Mouse (Mus musculus): Measurements from ENCODE around the gene Gca.
"Not testable (repeated sequence)": the region's sequence is repeated elsewhere in the genome, so short reads cannot be mapped to it uniquely, and the experiment has no call there.

The Gca gene

DNA sequence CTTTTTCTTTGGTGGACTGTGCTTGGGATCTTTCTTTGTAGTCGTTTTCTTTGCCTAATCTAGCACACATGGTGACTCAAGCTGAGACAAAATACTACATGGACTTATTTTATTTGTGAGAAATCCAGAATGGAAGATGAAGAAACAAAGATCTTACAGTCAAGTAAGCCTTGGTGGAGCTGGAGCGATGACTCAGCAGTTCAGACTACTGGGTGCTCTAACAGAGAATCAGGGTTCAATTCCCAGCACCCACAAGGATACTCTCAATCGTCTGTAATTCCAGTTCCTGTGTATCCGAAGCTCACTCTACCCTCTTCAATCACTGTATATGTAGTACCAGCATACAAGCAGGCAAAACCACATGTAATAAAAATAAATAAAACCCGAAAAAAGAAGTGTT is 6.2 kb downstream of the Gca start:
- DNase-seq (ENCODE audit: low spot score in 2 of 2), result no peak

GRCm38 (mm10) chr2:62670767-62671166 is 6.7 kb downstream of the Gca start:
- no peak for DNase-seq (ENCODE audit: low spot score in 2 of 2)

GRCm38 (mm10) chr2:62672788-62673187 is 8.7 kb downstream of the Gca start:
- DNase-seq (ENCODE audit: low spot score in 2 of 2), result no peak

DNA sequence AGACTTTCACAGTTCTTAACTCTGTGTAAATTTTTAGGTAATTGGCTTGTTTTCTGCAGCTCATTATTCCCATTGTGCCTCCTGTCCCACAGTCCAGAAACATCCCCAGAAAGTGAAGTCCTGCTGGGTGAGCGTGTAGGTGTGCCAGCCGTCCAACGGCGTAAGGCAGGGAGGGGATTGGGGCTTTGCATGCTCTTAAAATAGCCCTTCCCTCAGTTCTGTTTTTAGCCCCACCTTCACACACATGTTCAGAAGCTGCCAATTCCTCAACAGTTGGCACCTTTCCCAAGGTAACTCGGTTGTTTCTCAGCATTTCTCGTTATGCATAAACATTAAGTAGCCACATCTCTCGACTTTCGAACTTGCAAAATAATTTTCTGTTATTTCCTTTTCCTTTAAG is 17.6 kb downstream of the Gca start:
- DNase-seq (ENCODE audit: low spot score in 2 of 2), result peak; percentile 62 to 63

DNA sequence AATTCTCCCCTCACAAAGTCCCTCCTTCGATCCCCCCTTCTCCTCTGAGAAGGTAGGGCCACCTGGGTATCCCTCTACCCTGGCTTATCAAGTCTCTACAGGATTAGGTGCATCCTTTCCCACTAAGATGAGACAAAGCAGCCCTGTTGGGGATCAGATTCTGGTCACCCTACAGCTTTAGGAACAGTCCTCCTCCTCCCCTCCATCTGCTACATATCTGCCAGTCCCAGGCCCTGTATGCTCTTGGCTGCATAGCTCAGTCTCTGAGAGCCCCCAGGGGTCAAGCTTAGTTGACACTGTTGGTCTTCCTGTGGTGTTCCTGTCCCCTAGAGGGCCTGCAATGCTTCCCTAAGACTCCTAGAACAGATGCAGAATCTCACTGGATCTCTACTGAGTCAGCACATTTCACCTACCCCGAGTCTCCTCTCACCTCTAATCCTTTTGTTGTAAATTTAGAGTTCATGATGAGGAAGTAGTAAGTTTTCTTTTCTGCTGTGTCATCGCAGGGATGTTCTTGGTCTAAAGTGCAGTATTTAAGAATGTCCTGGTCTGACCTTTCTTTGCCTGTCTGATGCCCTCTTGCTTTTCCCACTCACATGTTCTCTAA is 21.0 kb downstream of the Gca start:
- no peak for DNase-seq (ENCODE audit: low spot score in 2 of 2)

DNA sequence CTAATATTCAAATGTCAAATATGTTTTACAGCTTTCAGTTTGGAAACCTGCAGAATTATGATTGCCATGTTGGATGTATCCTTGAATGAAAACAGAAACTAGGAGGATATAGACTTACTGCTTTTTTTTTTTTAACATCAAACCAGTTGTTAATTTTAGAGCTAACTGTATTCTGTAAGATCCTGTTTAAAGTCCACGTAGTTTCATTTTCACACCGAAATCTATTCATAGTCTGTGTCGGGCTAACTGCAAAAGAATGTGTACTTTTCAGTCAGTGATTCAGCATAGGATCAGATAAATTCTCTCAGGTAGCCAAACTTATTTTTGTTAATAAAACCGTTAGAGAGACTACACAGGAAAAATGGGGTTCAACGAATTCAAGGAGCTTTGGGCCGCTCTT is 21.8 kb downstream of the Gca start:
- DNase-seq (ENCODE audit: low spot score in 2 of 2), result no peak

DNA sequence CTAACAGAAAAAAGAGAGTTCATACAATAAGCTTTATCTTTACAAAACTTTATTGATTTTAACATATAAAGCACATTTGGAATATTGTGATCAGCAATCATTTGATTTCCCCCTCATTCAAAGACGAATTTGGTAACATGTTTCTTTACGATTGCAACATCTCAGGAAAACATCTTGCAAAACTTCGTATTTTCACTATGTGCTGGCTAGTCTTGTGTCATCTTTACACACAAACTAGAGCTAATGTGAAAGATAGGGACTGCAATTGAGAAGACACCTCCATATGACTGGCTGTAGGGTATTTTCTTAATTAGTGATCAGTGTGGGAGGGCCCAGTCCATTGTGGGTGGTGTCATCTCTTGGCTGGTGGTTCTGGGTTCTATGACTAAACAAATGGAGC is 42.2 kb downstream of the Gca start:
- DNase-seq (ENCODE audit: low spot score in 2 of 2), result no peak

GRCm38 (mm10) chr2:62709633-62710032 is 45.5 kb downstream of the Gca start:
- no peak for DNase-seq (ENCODE audit: low spot score in 2 of 2)

DNA sequence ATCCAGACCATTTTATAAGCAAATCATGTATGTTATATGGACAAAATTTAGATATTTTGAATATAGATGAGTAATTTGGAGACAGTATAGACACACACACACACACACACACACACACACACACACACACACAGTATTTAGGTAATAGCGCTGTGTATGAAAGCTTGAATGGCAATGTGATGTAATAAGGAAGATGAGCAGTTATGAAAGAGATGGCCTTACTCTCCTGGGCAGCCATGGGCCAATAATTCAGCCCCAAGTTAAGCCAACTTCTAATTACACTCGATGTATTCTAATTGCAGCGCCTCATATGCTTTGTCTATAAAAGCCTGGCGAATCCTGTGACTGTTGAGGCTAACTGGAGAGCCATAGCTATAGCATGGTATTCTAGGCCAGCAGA is 50.3 kb downstream of the Gca start:
- not testable (repeated sequence) for DNase-seq (ENCODE audit: low spot score in 2 of 2)

DNA sequence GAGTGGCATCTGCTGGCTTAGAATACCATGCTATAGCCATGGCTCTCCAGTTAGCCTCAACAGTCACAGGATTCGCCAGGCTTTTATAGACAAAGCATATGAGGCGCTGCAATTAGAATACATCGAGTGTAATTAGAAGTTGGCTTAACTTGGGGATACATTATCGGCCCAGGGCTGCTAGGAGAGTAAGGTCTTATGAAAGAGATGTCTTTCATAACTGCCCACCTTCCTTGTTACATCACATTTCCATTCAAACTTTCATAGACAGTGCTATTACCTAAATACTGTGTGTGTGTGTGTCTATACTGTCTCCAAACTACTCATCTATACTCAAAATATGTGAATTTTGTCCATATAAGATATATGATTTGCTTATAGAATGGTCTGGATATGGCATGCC is 51.2 kb downstream of the Gca start:
- no peak for DNase-seq (ENCODE audit: low spot score in 2 of 2)

- no peak for DNase-seq (ENCODE audit: low spot score in 2 of 2)
Measured at GRCm38 (mm10) chr2:62717270-62717669, 53.2 kb downstream of the Gca start.

- no peak for DNase-seq (ENCODE audit: low spot score in 2 of 2)
Measured at GRCm38 (mm10) chr2:62718411-62718810, 54.3 kb downstream of the Gca start.

DNA sequence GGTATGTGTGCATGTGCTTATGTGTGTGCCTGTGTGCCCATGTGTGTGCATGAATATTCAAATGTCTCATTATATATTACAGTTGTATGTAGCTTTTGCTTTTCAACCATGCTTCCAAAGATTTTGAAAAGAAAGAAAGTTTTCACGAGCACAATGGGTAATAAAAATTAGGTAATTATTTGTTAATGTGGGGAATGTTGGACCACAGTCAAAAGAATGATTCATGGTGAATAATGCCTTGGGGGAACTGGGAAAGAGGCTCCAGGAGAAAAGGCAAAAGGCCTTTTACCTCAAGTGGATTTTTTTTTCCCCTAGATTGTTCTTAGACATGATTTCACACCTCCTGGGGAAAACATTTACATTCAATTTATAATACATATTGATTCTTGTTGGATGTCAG is 61.9 kb downstream of the Gca start:
- no peak for DNase-seq (ENCODE audit: low spot score in 2 of 2)

- DNase-seq (ENCODE audit: low spot score in 2 of 2), result no peak
Measured at GRCm38 (mm10) chr2:62727732-62728131, 63.6 kb downstream of the Gca start.

DNA sequence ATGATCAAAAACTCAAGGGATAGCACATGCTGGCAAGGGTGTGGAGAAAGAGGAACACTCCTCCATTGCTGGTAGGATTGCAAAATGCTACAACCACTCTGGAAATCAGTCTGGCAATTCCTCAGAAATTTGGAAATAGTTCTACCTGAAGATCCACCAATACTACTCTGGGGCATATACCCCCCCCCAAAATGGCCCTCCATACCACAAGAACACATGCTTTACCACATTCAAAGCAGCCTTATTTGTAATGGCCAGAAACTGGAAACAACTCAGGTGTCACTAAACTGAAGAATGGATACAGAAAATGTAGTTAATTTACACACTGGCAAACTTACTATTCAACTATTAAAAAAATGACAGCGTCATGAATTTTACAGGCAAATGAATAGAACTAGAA is 66.6 kb downstream of the Gca start:
- no peak for DNase-seq (ENCODE audit: low spot score in 2 of 2)

GRCm38 (mm10) chr2:62743098-62743497 is 79.0 kb downstream of the Gca start:
- DNase-seq (ENCODE audit: low spot score in 2 of 2), result no peak
